Mouse (Mus musculus) liver, embryonic 16.5 days (tissue): Measurements from ENCODE around the gene Dgcr8. TPM values are rescaled to one million over a fixed set of nuclear protein-coding genes. Genes with fewer than 3 reads are reported as not detected.

Experiments used
- ATAC-seq: fragments of 200-750 bp; cut with Nextera tagmentation; 2 replicates; pipeline ENCODE4 v1.8.0; 2017; ENCODE audit warnings: low read depth, mild to moderate bottlenecking, moderate number of reproducible peaks, moderate library complexity
- H3K27ac ChIP-seq: fragments of 300-500 bp; sonication (generic); 2 replicates; pipeline ENCODE4 v1.5.1; 2014; ENCODE audit warnings: mild to moderate bottlenecking, low read length
- H3K27me3 ChIP-seq: fragments of 300-500 bp; sonication (generic); 2 replicates; pipeline ENCODE4 v1.6.1; 2014; ENCODE audit warnings: low read depth, low read length, mixed read lengths; ENCODE audit not compliant: control insufficient read depth, insufficient read depth
- H3K36me3 ChIP-seq: fragments of 300-500 bp; sonication (generic); 2 replicates; pipeline ENCODE4 v1.6.1; 2014; ENCODE audit warnings: mild to moderate bottlenecking; ENCODE audit not compliant: control insufficient read depth, insufficient read depth
- H3K4me1 ChIP-seq: fragments of 300-500 bp; sonication (generic); 2 replicates; pipeline ENCODE4 v1.6.1; 2014; ENCODE audit warnings: low read depth, low read length, mixed read lengths; ENCODE audit not compliant: control insufficient read depth
- H3K4me2 ChIP-seq: fragments of 300-500 bp; sonication (generic); 2 replicates; pipeline ENCODE4 v1.6.1; 2014; ENCODE audit warnings: low read depth, low read length, mixed read lengths
- H3K4me3 ChIP-seq: fragments of 300-500 bp; sonication (generic); 2 replicates; pipeline ENCODE4 v1.5.1; 2014; ENCODE audit warnings: low read depth, mild to moderate bottlenecking, low read length
- H3K9ac ChIP-seq: fragments of 300-500 bp; sonication (generic); 2 replicates; pipeline ENCODE4 v1.6.1; 2014; ENCODE audit warnings: low read depth, low read length
- H3K9me3 ChIP-seq: fragments of 300-500 bp; sonication (generic); replicated peaks from 2 replicates; pipeline ENCODE4 v1.6.1; 2016; ENCODE audit warnings: low read length; ENCODE audit not compliant: control insufficient read depth
- WGBS: fragments of 180-500 bp; shearing (Covaris S2); extraction: QIAGEN DNeasy Blood & Tissue Kit; methylation state at CpG from one replicate; pipeline ENCODE4 v1.1.7; 2014; ENCODE audit not compliant: insufficient replicate concordance; 5-methylcytosine and 5-hydroxymethylcytosine counted together
- polyA plus RNA-seq: library from polyadenylated mRNA; unstranded; fragments of >200 nt; fragmentation: Nextera tagmentation; extraction: Ambion mirVana; gene quantifications from 2 replicates; pipeline ENCODE4 v1.2.1, GENCODE M21; 2015

Gene Dgcr8
- polyA plus RNA-seq, 1 experiment from 2014 or later = 10.5 TPM

DNA sequence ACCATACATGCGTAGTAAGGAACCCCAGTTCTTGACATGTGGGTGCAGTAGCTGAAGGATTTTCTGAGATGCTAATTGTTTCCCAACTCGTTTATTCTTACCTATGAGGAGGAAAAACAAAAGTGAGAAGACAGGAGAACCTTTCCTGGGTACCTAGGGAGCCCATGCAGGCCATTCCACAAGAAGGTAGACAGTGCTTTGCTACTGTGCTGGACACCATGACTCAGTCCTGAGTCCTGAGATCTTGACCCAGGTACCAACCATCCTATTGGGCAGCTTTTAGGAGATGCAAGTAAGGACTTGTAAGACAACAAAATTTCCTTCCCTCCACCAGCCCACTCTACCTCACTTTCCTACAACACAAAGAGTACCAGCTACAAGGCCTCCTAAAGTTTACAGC is 30.8 kb downstream of the Dgcr8 start, which contains the start of gene Gm49776:
TSS of gene Gm49776 (minus strand) at position 101 of the 400 bp plus-strand sequence.
- no peak for ATAC-seq
- Histone ChIP-seq H3K4me2 (no peak within 1 kb of the TSS), H3K27ac (no peak within 1 kb of the TSS), H3K27me3 (no peaks in the 10 kb centered on the region), H3K9ac (no peak within 1 kb of the TSS), H3K4me1 (no peaks in the 10 kb centered on the region), H3K36me3 (peaks cover 81% of the 10 kb centered on the region), H3K9me3 (no peaks in the 10 kb centered on the region), H3K4me3 (no peak within 1 kb of the TSS)
- 81% methylated on average over 2 of the region's 2 CpGs for WGBS

DNA sequence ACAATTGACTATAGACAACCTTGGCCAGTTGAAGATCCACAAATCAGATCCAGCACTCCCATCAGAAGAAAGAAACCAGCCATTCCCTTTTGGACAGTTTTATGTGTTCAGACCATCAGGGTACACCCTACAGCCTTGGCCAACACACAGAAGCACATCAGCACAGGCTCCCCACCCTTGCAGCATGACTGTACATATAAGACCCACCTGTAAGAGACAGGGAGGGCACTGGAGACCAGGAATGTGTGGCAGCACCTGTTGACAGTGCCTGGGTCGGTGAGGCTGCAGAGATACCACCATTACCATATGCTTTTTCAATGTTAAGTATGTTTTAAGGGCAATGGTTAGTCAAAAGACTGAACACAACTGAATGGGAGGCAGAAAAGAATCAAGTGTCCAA is 35.2 kb downstream of the Dgcr8 start:
- Histone ChIP-seq H3K9me3 (no peaks in the 10 kb centered on the region), H3K9ac (no peak overlapping the region), H3K27ac (no peak overlapping the region), H3K4me1 (peaks cover 24% of the 10 kb centered on the region), H3K27me3 (no peaks in the 10 kb centered on the region), H3K4me3 (no peak overlapping the region), H3K4me2 (no peak overlapping the region), H3K36me3 (peaks cover 70% of the 10 kb centered on the region)
- no peak for ATAC-seq
- WGBS = 74% methylated on average over 1 of the region's 1 CpGs

DNA sequence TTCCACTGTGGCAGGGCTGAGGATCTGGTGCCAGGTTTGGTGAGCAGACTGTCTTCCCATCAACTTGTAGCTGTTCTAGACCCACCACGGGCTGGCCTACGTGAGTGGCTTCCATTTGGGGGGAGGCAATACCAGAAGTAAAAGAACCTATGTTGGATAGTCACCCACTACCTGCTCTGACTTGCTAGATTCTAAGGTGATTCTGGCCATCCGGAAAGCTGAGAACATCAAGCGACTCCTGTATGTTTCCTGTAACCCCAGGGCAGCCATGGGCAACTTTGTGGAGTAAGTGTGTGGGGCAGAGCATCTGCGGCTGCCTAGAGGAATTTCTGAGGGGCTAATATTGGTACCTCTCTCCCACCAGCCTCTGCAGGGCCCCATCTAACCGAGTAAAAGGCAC is 36.3 kb downstream of the Dgcr8 start:
- Histone ChIP-seq H3K27me3 (no peaks in the 10 kb centered on the region), H3K9ac (no peak overlapping the region), H3K4me3 (no peak overlapping the region), H3K4me2 (no peak overlapping the region), H3K9me3 (no peaks in the 10 kb centered on the region), H3K4me1 (peaks cover 24% of the 10 kb centered on the region), H3K27ac (no peak overlapping the region), H3K36me3 (peaks cover 61% of the 10 kb centered on the region)
- ATAC-seq = no peak
- WGBS = 77% methylated on average over 6 of the region's 6 CpGs

DNA sequence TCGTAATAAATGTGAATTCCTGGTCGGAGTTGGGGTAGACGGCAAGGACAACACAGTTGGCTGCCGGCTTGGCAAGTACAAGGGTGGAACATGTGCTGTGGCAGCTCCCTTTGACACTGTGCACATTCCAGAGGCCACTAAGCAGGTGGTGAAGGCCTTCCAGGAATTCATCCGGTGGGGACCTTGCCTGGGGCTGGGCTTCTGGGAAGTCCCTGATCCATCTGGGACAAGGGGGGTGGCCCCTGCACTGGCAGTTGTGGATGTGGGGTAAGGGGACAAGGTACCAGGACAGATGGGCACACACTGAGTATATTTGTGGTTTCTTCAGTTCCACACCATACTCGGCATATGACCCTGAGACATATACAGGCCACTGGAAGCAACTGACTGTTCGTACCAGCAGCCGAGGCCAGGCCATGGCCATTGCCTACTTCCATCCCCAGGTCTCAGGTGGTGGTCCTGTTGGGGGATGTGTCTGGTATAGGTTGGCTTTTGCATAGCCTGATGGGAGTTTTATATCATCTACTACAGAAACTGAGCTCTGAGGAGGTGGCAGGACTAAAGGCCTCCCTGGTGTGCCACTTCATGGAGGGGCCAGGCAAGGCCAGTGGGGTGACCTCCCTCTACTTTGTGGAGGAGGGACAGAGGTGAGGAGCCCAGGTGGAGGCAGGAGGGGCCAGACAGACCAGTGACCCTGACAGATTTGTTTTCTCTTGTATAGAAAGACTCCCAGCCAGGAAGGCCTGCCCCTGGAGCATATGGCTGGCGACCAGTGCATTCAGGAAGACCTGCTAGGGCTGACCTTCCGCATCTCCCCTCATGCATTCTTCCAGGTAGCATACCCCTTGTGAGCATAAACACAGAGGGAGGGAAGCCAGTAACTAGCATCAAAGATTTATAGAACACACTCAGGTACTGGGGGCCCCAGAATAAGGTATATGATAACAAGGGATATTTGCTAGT is 37.9 kb downstream of the Dgcr8 start:
- no peak overlapping the region for H3K27ac ChIP-seq
- no peak overlapping the region for H3K4me3 ChIP-seq
- H3K9me3 ChIP-seq = no peaks in the 10 kb centered on the region
- 72% methylated on average over 10 of the region's 10 CpGs for WGBS
- H3K36me3 ChIP-seq = peaks cover 45% of the 10 kb centered on the region
- no peaks in the 10 kb centered on the region for H3K27me3 ChIP-seq
- H3K9ac ChIP-seq = peak overlapping the region; percentile 90
- H3K4me2 ChIP-seq = peak overlapping the region; percentile 97
- peaks cover 32% of the 10 kb centered on the region for H3K4me1 ChIP-seq
- ATAC-seq = no peak

DNA sequence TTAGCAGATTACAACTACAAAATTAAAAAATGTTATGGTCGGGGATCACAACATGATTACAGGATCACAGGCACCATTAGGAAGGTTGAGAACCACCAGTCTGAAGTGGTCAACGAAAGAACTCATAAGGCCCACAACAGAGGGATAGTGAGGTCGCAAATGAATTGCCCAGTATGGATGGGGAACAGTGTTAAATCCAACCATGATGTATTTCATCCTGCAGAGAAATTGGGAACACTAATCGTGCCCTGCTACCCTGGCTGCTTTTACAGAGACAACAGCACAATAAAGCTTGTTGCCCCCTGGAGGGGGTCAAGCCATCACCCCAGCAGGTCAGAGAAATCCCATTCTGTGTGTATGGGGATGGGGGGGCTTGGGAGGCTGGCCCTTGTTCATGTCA is 38.8 kb downstream of the Dgcr8 start:
- Histone ChIP-seq H3K9me3 (no peaks in the 10 kb centered on the region), H3K4me1 (peaks cover 32% of the 10 kb centered on the region), H3K27me3 (no peaks in the 10 kb centered on the region), H3K9ac (peak overlapping the region; percentile 90), H3K36me3 (peaks cover 52% of the 10 kb centered on the region), H3K4me3 (peak overlapping the region; percentile 93), H3K27ac (no peak overlapping the region; the same call in 1 of the 2 replicates), H3K4me2 (peak overlapping the region; percentile 97)
- 55% methylated on average over 4 of the region's 4 CpGs for WGBS
- no peak for ATAC-seq

DNA sequence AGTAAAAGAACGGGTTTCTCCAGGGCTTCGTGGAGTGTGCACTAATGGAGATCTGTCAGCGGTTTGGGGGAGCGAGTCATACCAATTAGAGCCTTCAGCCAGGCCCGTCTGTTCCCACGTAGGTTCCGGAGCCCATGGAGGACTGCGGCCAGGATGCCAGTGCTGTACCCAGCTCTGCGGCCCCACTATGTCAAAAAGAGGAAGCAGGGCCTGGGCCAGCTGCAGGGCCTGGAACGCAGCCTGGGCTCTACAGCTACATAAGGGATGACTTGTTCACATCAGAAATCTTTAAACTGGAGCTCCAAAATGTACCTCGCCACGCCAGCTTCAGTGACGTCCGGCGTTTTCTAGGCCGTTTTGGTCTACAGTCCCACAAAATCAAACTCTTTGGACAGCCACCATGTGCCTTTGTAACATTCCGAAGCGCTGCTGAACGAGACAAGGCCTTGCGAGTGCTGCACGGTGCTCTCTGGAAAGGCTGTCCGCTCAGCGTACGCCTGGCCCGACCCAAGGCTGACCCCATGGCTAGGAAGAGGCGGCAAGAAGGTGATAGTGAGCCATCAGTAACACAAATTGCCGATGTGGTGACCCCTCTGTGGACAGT is 39.6 kb downstream of the Dgcr8 start:
- Histone ChIP-seq H3K9ac (peak overlapping the region; percentile 90), H3K36me3 (peaks cover 52% of the 10 kb centered on the region), H3K4me1 (peaks cover 32% of the 10 kb centered on the region), H3K27me3 (no peaks in the 10 kb centered on the region), H3K4me3 (peak overlapping the region; percentile 93), H3K4me2 (peak overlapping the region; percentile 97), H3K9me3 (no peaks in the 10 kb centered on the region), H3K27ac (peak overlapping the region; percentile 90)
- WGBS = 2% methylated on average over 27 of the region's 27 CpGs
- peak; percentile 5; the same call in 1 of the 2 replicates for ATAC-seq

DNA sequence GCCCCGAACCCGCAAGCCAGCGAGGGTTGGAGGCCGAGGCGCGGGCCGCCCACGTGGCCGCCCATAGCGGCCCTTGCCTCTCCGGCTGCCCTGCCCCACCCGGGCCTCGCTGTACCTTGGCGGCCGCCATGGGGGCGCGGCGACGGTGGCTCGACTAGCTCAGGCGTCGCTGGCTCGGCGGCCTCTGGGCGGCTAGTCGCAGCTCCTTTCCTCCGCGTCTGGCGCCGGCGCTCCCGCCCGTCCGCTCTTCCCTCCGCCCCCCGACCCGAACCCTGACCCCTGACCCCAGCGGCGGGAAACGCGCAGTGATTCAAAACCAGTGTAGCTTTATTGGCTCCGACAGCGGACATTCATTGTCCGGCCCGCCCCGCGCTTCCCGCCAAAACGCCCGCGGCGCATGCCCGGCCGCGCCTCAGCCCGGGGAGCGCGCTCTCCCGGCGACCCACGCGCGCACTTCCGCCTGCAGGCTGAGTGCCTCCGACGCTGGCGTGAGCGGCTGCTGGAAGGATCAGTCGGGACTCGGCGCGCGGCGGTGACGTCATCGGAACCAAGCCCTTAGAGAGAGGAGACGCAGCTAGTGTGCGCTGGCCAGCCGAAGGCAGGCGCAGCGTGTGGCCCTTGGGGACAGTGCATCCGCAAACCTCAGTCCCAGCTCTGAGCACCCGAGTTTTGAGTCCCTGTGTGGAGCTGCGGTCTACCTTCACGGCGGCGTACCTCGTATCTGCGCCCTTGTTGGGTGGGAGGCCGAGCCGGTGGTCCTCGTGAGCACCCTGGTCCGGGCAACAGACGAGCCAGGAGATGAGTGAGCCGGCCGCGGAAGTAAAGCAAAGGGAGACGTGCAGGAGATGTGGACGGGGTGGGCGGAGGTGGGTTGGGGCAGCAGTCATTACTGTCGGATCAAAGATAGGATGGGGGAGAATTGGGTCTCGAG is 40.3 kb downstream of the Dgcr8 start, which contains the start of the genes Trmt2a and Ranbp1:
TSS of gene Trmt2a (plus strand) at position 247 of the 931 bp plus-strand sequence.
TSS of gene Ranbp1 (minus strand) at position 300 of the 931 bp plus-strand sequence.
- Histone ChIP-seq H3K4me1 (peaks cover 32% of the 10 kb centered on the region), H3K36me3 (peaks cover 48% of the 10 kb centered on the region)

More for the DNA sequence above, 40.3 kb downstream of the Dgcr8 start, which contains the start of the genes Trmt2a and Ranbp1:
- Histone ChIP-seq H3K4me2 (peak within 1 kb of the TSS; percentile 97), H3K4me3 (peak within 1 kb of the TSS; percentile 93), H3K9me3 (no peaks in the 10 kb centered on the region), H3K27ac (peak within 1 kb of the TSS; percentile 90), H3K9ac (peak within 1 kb of the TSS; percentile 90), H3K27me3 (no peaks in the 10 kb centered on the region)
- under 1% methylated on average over 96 of the region's 102 CpGs for WGBS
- peak; percentile 92 for ATAC-seq
